Mouse (Mus musculus): ENCODE results near the gene Glod4. TPM values are rescaled to one million over a fixed set of nuclear protein-coding genes. Genes with fewer than 3 reads are reported as not detected.

Gene Glod4
- polyA plus RNA-seq, 1 experiment from 2014 or later, result 135 TPM

DNA sequence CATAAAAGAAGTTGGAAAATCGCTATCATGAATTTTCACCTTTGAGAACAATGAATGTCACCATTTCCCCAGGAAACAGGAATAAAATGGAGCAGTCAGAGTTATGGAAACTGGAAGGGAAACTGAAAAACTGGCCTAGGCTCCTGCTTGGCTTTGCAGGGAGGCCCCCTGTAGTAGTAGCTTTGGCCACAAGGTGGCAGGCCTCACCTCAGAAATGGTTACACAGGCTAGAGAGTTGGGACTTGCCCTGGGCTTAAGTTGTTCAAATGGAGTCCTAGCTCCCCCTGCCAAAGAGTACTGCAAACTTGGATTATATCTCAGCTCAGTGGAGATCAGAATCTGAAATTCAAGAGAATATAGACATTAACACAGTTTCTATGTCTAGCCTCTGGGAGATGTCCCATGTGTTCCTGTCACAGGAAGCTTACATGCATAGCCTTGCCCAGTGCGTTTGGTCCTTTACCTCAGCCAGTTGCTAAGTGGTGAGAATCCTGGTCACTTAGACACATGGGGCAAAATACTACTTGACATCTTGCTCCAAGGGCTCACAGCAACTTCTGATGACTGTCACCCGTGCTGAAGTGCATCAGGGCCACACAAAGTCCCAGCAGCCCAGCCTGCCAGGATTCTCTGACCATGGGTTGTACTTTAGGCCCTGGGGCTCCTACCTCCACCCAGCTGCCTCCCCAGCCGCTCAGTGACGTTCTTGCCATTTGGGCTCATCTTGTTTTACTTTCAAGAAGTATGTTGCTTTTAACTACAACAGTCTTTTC, 9.8 kb upstream of the Glod4 start:
- DNase-seq (ENCODE audit: low spot score), result peak; percentile 85
- no peak overlapping the region for H3K4me3 ChIP-seq
- 55% methylated on average over 5 of the region's 5 CpGs for WGBS

DNA sequence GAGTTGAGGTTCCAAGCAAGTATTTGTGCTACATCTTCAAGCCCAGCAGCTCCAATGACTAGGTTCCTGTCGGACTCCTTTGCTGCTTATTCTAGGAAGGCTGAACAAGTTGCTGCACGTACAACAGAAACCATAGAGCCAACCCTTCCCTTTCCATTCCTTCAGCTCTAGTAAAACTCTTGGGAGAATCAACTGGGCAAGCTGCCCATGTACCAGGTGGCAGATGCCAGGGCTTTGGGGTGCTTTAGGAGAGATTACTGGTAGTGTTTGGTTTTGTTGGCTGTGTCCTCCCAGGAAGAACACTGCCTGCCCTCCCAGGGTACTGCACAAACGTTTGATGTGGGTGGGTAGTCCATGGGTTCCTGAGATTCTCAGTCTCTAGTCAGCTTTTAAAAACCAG, 8.5 kb upstream of the Glod4 start:
- Histone ChIP-seq H3K27ac (replicated peaks) (no peak overlapping the region), H3K4me3 (no peak overlapping the region), H3K9me3 (replicated peaks) (no peaks in the 10 kb centered on the region), H3K4me1 (peaks cover 27% of the 10 kb centered on the region), H3K27me3 (ENCODE audit: low read depth, poor library complexity, severe bottlenecking) (no peaks in the 10 kb centered on the region), H3K36me3 (peaks cover 50% of the 10 kb centered on the region)
- WGBS, result 58% methylated on average over 3 of the region's 3 CpGs
- no peak for DNase-seq (ENCODE audit: low spot score)

More for the DNA sequence above, 9.8 kb upstream of the Glod4 start:
- H3K36me3 ChIP-seq, result peaks cover 54% of the 10 kb centered on the region
- peaks cover 40% of the 10 kb centered on the region for H3K4me1 ChIP-seq
- H3K27ac ChIP-seq (replicated peaks), result peak overlapping the region; percentile 63; the same call in 1 of the 2 replicates
- no peaks in the 10 kb centered on the region for H3K9me3 ChIP-seq (replicated peaks)
- no peaks in the 10 kb centered on the region for H3K27me3 ChIP-seq (ENCODE audit: low read depth, poor library complexity, severe bottlenecking)

DNA sequence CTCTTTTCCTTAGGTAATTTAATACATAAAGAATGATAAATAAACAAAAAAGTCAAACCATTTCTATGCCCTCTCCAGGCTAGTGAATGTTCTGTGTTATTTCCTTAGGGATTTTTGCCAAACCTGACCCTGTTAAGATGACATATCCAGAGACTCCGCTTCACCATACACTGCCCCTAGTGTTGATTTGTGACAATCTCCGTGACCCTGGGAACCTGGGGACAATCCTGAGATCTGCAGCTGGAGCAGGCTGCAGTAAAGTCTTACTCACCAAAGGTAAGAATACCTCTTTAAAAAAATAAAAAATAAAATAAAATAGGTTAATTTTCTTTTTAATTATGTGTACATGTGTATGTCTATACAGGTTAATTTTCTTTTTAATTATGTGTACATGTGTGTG, 3.7 kb upstream of the Glod4 start:
- no peaks in the 10 kb centered on the region for H3K9me3 ChIP-seq (replicated peaks)
- peaks cover 38% of the 10 kb centered on the region for H3K36me3 ChIP-seq
- peaks cover 20% of the 10 kb centered on the region for H3K4me1 ChIP-seq
- 65% methylated on average over 2 of the region's 2 CpGs for WGBS
- no peak overlapping the region for H3K4me3 ChIP-seq
- no peaks in the 10 kb centered on the region for H3K27me3 ChIP-seq (ENCODE audit: low read depth, poor library complexity, severe bottlenecking)
- no peak overlapping the region for H3K27ac ChIP-seq (replicated peaks)
- no peak for DNase-seq (ENCODE audit: low spot score)

DNA sequence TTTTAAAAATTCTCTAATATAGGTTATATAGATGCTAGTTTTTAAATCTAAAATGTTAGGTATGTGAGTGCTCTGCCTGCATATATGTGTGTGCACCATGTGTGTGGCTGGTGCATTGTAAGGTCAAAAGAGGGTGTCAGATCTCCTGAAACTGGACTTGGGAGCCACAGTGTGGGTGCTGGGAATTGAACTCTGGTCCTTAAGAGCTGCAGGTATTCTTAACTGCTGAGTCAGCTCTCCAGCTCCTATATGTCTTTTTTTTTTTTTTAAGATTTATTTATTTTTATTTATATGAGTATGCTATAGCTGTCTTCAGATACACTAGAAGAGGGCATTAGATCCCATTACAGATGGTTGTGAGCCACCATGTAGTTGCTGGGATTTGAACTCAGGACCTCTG, 2.9 kb upstream of the Glod4 start:
- Histone ChIP-seq H3K9me3 (replicated peaks) (no peaks in the 10 kb centered on the region), H3K4me3 (no peak overlapping the region), H3K4me1 (peaks cover 25% of the 10 kb centered on the region), H3K36me3 (peaks cover 38% of the 10 kb centered on the region), H3K27ac (replicated peaks) (no peak overlapping the region), H3K27me3 (ENCODE audit: low read depth, poor library complexity, severe bottlenecking) (no peaks in the 10 kb centered on the region)
- no peak for DNase-seq (ENCODE audit: low spot score)

DNA sequence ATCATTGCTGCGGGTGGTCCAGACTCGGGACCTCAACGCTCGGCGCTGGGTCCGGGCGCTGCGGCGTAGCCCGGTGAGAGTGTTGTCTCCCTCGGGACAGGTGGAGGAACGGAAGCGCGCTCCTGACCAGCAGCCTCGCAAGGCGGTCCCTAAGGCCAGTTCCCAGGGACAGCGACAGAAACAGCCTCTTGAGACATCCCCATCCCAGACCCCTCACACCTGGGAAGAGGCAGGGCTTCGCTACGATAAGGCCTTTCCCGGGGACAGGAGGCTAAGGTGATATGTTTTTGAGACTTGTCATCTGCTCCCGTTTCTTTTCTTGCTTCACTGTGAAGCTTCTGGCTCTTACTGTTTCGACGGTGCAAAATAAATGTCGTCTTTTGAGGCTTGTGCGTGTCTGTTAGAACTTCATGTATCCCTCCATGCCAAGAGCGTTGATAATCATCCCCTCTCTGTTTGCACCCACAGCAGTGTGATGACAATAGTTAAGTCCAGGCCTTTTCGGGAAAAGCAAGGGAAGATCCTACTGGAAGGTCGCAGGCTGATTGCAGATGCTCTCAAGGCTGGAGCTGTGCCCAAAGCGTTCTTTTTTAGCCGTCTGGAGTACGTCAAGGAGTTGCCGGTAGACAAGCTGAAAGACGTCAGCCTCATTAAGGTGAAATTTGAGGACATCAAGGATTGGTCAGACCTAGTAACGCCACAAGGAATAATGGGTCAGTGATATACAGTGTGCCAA, 454 bp upstream of the Glod4 start:
- peak overlapping the region; percentile 87 for H3K27ac ChIP-seq (replicated peaks)
- no peaks in the 10 kb centered on the region for H3K27me3 ChIP-seq (ENCODE audit: low read depth, poor library complexity, severe bottlenecking)
- peaks cover 37% of the 10 kb centered on the region for H3K36me3 ChIP-seq
- H3K4me1 ChIP-seq, result peaks cover 25% of the 10 kb centered on the region
- no peaks in the 10 kb centered on the region for H3K9me3 ChIP-seq (replicated peaks)
- H3K4me3 ChIP-seq, result peak overlapping the region; percentile 72
- no peak for DNase-seq (ENCODE audit: low spot score)
- 6% methylated on average over 34 of the region's 34 CpGs for WGBS

DNA sequence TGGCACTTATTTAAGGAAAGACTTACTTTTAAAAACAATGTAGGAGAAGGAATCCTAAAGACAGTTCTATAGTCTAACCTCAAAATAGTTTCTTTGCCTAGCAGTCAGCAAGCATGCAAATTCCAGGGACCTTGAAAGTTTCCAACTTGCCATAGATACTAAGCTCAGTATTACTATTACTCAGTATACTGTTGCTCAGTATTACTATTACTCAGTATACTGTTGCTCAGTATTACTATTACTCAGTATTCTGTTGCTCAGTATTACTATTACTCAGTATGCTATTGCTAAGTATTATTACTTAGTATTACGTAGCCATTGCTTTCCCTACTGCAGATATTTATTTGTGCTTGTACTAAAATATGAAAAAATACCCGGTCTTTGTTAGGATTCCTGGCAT, 3.8 kb downstream of the Glod4 start:
- H3K27ac ChIP-seq (replicated peaks), result no peak overlapping the region
- 94% methylated on average over 2 of the region's 2 CpGs for WGBS
- no peak for DNase-seq (ENCODE audit: low spot score)
- H3K27me3 ChIP-seq (ENCODE audit: low read depth, poor library complexity, severe bottlenecking), result no peaks in the 10 kb centered on the region
- H3K9me3 ChIP-seq (replicated peaks), result no peaks in the 10 kb centered on the region
- H3K36me3 ChIP-seq, result peaks cover 57% of the 10 kb centered on the region
- peaks cover 22% of the 10 kb centered on the region for H3K4me1 ChIP-seq
- H3K4me3 ChIP-seq, result no peak overlapping the region

DNA sequence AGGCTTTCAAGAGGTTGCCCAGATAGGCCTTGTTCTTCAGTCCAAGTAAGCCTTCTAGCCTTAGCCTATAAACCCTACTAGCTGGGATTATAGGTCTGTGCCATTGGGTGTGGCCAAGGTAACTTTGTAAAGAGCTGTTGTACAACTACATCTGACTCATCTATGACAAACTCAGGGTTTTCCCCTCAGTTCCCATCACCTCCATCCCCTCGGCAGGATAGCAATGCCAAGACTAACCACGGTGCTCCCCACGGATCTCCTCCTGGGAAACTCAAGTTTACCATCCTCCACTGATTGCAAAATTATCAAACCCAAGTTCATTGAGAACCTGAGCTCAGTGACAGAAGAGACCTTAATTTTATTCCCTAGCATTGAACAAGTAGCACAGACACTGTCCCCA, 7.4 kb downstream of the Glod4 start:
- Histone ChIP-seq H3K4me1 (0 out of 2 replicates have a peak, but pooled peaks cover under 1% of the 10 kb centered on the region), H3K36me3 (peaks cover 93% of the 10 kb centered on the region), H3K4me3 (no peak overlapping the region), H3K27me3 (ENCODE audit: low read depth, poor library complexity, severe bottlenecking) (no peaks in the 10 kb centered on the region), H3K27ac (replicated peaks) (no peak overlapping the region), H3K9me3 (replicated peaks) (no peaks in the 10 kb centered on the region)
- 95% methylated on average over 3 of the region's 3 CpGs for WGBS
- no peak for DNase-seq (ENCODE audit: low spot score)

DNA sequence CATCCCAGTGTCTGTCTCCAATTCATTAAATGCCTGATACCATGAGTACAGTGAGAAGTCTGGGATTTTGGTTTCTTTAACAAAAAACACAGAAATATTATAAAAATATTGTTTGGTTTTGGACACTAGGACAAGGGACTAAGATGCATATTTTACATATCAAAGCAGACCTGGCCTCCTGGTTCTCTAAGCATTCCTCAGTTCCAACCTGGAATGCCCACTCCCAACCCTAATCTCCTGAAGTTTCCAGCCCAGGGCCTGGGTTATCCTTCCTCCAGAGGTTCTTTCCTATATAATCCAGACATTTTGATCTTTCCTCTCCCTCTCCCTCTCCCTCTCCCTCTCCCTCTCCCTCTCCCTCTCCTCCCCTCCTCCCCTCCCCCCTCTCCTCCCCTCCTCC, 18.5 kb downstream of the Glod4 start:
- Histone ChIP-seq H3K27ac (replicated peaks) (no peak overlapping the region), H3K4me3 (no peak overlapping the region), H3K36me3 (peaks cover 64% of the 10 kb centered on the region), H3K27me3 (ENCODE audit: low read depth, poor library complexity, severe bottlenecking) (no peaks in the 10 kb centered on the region), H3K9me3 (replicated peaks) (no peaks in the 10 kb centered on the region), H3K4me1 (no peaks in the 10 kb centered on the region)
- DNase-seq (ENCODE audit: low spot score), result no peak

DNA sequence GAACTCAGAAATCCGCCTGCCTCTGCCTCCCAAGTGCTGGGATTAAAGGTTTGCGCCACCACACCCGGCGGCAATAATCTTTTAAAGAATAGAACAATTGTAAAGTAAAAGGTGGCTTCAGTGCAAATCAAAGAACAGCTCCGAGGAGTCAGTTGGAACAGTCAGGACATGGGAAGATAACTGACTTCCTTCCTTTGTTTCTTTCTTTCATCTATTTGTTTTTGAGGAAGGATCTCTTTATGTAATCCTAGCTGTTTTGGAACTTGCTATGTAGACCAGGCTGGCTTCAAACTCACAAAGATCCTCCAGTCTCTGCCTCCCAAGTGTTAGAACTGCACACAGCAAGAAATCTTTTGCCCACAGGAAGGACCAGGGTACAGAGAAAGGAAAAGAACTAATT, 18.9 kb downstream of the Glod4 start:
- no peak overlapping the region for H3K4me3 ChIP-seq
- no peaks in the 10 kb centered on the region for H3K4me1 ChIP-seq
- no peak overlapping the region for H3K27ac ChIP-seq (replicated peaks)
- no peak for DNase-seq (ENCODE audit: low spot score)
- H3K27me3 ChIP-seq (ENCODE audit: low read depth, poor library complexity, severe bottlenecking), result no peaks in the 10 kb centered on the region
- H3K36me3 ChIP-seq, result peaks cover 68% of the 10 kb centered on the region
- no peaks in the 10 kb centered on the region for H3K9me3 ChIP-seq (replicated peaks)
- WGBS, result 96% methylated on average over 5 of the region's 5 CpGs

DNA sequence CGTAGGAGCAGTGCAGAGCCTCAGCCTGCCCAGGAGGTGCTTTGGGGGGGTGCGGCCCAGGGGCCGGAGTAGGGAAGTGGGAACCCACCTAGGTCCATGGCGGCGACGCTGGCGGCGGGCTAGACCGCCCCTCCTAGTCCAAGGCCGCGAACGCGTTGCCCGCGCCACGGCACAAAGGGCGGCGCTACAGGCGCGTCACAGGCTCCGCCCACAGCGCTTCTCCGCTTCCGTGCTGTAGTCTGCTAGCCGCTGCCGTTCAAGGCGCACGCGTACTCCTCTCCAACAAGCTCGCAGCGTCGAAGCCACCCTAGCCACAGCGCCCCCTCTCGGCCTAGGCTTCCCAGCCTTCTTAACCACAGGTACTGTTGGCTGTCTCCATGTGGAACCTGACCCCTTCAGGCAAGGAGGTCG, 26.1 kb downstream of the Glod4 start, which contains the start of the genes Dbil5 and Gemin4:
Gene Dbil5 (plus strand): TSS at position 219 of the 411 bp plus-strand sequence.
Gene Gemin4 (minus strand): TSS at position 275 of the 411 bp plus-strand sequence.
- under 1% methylated on average over 35 of the region's 35 CpGs for WGBS
- Histone ChIP-seq H3K9me3 (replicated peaks) (no peaks in the 10 kb centered on the region), H3K4me1 (peaks cover 41% of the 10 kb centered on the region), H3K36me3 (peaks cover 53% of the 10 kb centered on the region), H3K27me3 (ENCODE audit: low read depth, poor library complexity, severe bottlenecking) (peaks cover 28% of the 10 kb centered on the region), H3K4me3 (peak within 1 kb of the TSS; percentile 85), H3K27ac (replicated peaks) (peak within 1 kb of the TSS; percentile 98)
- peak; percentile 98 for DNase-seq (ENCODE audit: low spot score)

DNA sequence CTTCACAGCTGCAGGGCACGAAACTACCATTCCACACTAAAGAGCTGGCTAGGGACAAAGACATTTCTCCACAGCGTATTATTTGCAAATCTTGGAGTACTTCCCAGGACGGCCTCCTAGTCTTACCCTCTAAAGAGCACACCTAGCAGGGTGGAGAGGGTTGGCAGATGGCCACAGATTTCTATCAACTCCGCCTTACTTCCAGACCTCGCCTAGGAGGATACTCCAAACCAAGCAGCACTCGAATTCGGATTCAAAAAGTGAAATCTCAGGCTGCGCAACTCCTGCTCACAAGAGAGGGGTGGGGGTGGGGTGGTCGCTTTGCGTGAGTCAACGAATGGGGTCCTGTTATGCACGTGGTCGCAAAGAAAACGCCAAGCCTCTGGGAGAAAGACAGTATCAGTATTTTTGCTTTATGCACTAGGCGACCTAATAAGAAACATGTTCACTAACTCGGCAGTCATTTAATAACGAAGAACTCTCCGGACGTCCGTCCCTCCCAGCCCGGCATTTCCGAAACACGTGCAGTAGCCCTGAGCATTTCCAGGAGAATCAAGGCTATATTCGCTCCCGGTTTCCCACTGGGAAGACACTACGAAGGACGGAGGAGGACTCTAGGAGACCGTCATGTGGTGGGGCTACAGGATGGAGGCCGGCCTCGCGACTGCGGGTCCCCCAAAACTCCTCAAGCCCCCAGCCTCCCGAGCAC, 26.7 kb downstream of the Glod4 start:
- H3K4me1 ChIP-seq, result peaks cover 41% of the 10 kb centered on the region
- H3K27me3 ChIP-seq (ENCODE audit: low read depth, poor library complexity, severe bottlenecking), result peaks cover 33% of the 10 kb centered on the region
- H3K27ac ChIP-seq (replicated peaks), result peak overlapping the region; percentile 98
- H3K36me3 ChIP-seq, result peaks cover 53% of the 10 kb centered on the region
- WGBS, result 6% methylated on average over 33 of the region's 33 CpGs
- no peaks in the 10 kb centered on the region for H3K9me3 ChIP-seq (replicated peaks)
- peak overlapping the region; percentile 85 for H3K4me3 ChIP-seq
- no peak for DNase-seq (ENCODE audit: low spot score)

DNA sequence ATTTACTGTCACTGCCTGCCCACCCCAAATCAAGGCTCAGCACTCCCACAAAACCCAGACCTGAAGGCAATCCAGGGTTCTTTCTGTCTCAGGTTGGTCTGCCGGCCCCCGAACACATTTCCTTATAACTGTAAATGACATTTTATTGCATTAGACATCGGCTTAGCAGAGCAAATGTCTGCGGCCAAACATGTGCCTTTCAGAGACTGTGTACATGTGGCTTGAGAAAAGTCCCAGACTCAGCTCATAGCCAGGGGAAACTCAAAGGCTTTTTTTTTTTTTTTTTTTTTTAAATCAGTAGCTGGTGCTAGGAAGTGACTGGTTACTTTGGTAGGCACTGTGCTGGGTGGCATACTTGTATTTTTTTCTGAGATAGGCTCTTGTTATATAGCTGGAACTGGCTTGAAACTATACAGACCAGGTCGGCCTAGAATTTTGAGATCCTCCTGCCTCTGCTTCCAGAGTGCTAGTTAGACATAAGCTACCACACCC, 27.4 kb downstream of the Glod4 start:
- no peak for DNase-seq (ENCODE audit: low spot score)
- peak overlapping the region; percentile 98 for H3K27ac ChIP-seq (replicated peaks)
- H3K9me3 ChIP-seq (replicated peaks), result no peaks in the 10 kb centered on the region
- peaks cover 53% of the 10 kb centered on the region for H3K36me3 ChIP-seq
- peaks cover 36% of the 10 kb centered on the region for H3K27me3 ChIP-seq (ENCODE audit: low read depth, poor library complexity, severe bottlenecking)
- H3K4me3 ChIP-seq, result peak overlapping the region; percentile 85
- whole genome bisulfite sequencing, result 95% methylated on average over 5 of the region's 5 CpGs
- peaks cover 41% of the 10 kb centered on the region for H3K4me1 ChIP-seq
